Mouse (Mus musculus): ENCODE measurements at regions not wholly inside any gene's neighbourhood (a gene's known extent, or its start where the extent isn't known, plus 50 kb on each side); places are given as distances from the start of the nearest gene placed in this dataset.
"Not testable (repeated sequence)": the region's sequence is repeated elsewhere in the genome, so short reads cannot be mapped to it uniquely, and the experiment has no call there.

GRCm38 (mm10) chr8:126864314-126864948 is 81.2 kb downstream of the Tomm20 start:
- H3K27me3 ChIP-seq: no peaks in the 10 kb centered on the region
- no peak overlapping the region for H3K4me3 ChIP-seq
- no peaks in the 10 kb centered on the region for H3K4me1 ChIP-seq (replicated peaks)
- WGBS: 86% methylated on average over 10 of the region's 10 CpGs
- H3K9me3 ChIP-seq (replicated peaks): no peaks in the 10 kb centered on the region
- H3K9ac ChIP-seq: no peak overlapping the region
- no peak overlapping the region for H3K4me2 ChIP-seq
- no peak overlapping the region for H3K27ac ChIP-seq
- no peaks in the 10 kb centered on the region for H3K36me3 ChIP-seq
- no peak for ATAC-seq (replicated peaks; ENCODE audit: insufficient number of reproducible peaks, insufficient read depth, low FRiP score, low read depth)

GRCm38 (mm10) chr8:126863661-126864060 is 82.0 kb downstream of the Tomm20 start:
- 90% methylated on average over 1 of the region's 1 CpGs for WGBS
- not testable (repeated sequence) for ATAC-seq (replicated peaks; ENCODE audit: insufficient number of reproducible peaks, insufficient read depth, low FRiP score, low read depth)

GRCm38 (mm10) chr8:126861754-126862153 is 83.9 kb downstream of the Tomm20 start:
- Histone ChIP-seq H3K36me3 (no peaks in the 10 kb centered on the region), H3K4me3 (no peak overlapping the region), H3K27ac (no peak overlapping the region), H3K9me3 (replicated peaks) (no peaks in the 10 kb centered on the region), H3K27me3 (no peaks in the 10 kb centered on the region), H3K4me2 (no peak overlapping the region), H3K9ac (no peak overlapping the region), H3K4me1 (replicated peaks) (no peaks in the 10 kb centered on the region)
- no peak for ATAC-seq (replicated peaks; ENCODE audit: insufficient number of reproducible peaks, insufficient read depth, low FRiP score, low read depth)
- whole genome bisulfite sequencing: 92% methylated on average over 8 of the region's 8 CpGs

More at GRCm38 (mm10) chr8:126863661-126864060, 82.0 kb downstream of the Tomm20 start:
- H3K9me3 ChIP-seq (replicated peaks); H3K27me3 ChIP-seq; H3K9ac ChIP-seq; H3K36me3 ChIP-seq; H3K27ac ChIP-seq; H3K4me1 ChIP-seq (replicated peaks); H3K4me3 ChIP-seq; H3K4me2 ChIP-seq: not testable (repeated sequence)

GRCm38 (mm10) chr8:126860630-126861029 is 85.0 kb downstream of the Tomm20 start:
- no peak overlapping the region for H3K4me3 ChIP-seq
- 92% methylated on average over 7 of the region's 7 CpGs for WGBS
- no peaks in the 10 kb centered on the region for H3K4me1 ChIP-seq (replicated peaks)
- H3K27ac ChIP-seq: no peak overlapping the region
- H3K36me3 ChIP-seq: no peaks in the 10 kb centered on the region
- no peak overlapping the region for H3K4me2 ChIP-seq
- no peak for ATAC-seq (replicated peaks; ENCODE audit: insufficient number of reproducible peaks, insufficient read depth, low FRiP score, low read depth)
- no peaks in the 10 kb centered on the region for H3K27me3 ChIP-seq
- no peaks in the 10 kb centered on the region for H3K9me3 ChIP-seq (replicated peaks)
- no peak overlapping the region for H3K9ac ChIP-seq

- H3K4me2 ChIP-seq: no peak overlapping the region
- no peak overlapping the region for H3K9ac ChIP-seq
- no peaks in the 10 kb centered on the region for H3K4me1 ChIP-seq (replicated peaks)
- no peak for ATAC-seq (replicated peaks; ENCODE audit: insufficient number of reproducible peaks, insufficient read depth, low FRiP score, low read depth)
- no peaks in the 10 kb centered on the region for H3K9me3 ChIP-seq (replicated peaks)
- no peaks in the 10 kb centered on the region for H3K36me3 ChIP-seq
- 81% methylated on average over 5 of the region's 5 CpGs for WGBS
- no peaks in the 10 kb centered on the region for H3K27me3 ChIP-seq
- H3K27ac ChIP-seq: no peak overlapping the region
- H3K4me3 ChIP-seq: no peak overlapping the region
Observed at GRCm38 (mm10) chr8:126859706-126860424, 85.8 kb downstream of the Tomm20 start.

GRCm38 (mm10) chr8:126857307-126858203 is 88.1 kb downstream of the Tomm20 start:
- Histone ChIP-seq H3K4me2 (no peak overlapping the region), H3K36me3 (no peaks in the 10 kb centered on the region), H3K27me3 (no peaks in the 10 kb centered on the region), H3K27ac (no peak overlapping the region), H3K4me3 (no peak overlapping the region), H3K9ac (no peak overlapping the region), H3K4me1 (replicated peaks) (peaks cover 4% of the 10 kb centered on the region; the same call in 1 of the 2 replicates), H3K9me3 (replicated peaks) (no peaks in the 10 kb centered on the region)
- ATAC-seq (replicated peaks; ENCODE audit: insufficient number of reproducible peaks, insufficient read depth, low FRiP score, low read depth): no peak
- WGBS: 60% methylated on average over 13 of the region's 13 CpGs

- H3K27ac ChIP-seq: peak overlapping the region; percentile 9; the same call in 1 of the 2 replicates
- no peaks in the 10 kb centered on the region for H3K36me3 ChIP-seq
- no peak overlapping the region for H3K4me3 ChIP-seq
- no peaks in the 10 kb centered on the region for H3K9me3 ChIP-seq (replicated peaks)
- no peak overlapping the region for H3K9ac ChIP-seq
- peaks cover 4% of the 10 kb centered on the region; the same call in 1 of the 2 replicates for H3K4me1 ChIP-seq (replicated peaks)
- no peak for ATAC-seq (replicated peaks; ENCODE audit: insufficient number of reproducible peaks, insufficient read depth, low FRiP score, low read depth)
- WGBS: 42% methylated on average over 5 of the region's 5 CpGs
- no peaks in the 10 kb centered on the region for H3K27me3 ChIP-seq
- H3K4me2 ChIP-seq: no peak overlapping the region
Observed at GRCm38 (mm10) chr8:126855914-126856313, 89.7 kb downstream of the Tomm20 start.

GRCm38 (mm10) chr8:126855056-126855609 is 90.5 kb downstream of the Tomm20 start:
- WGBS: 57% methylated on average over 2 of the region's 2 CpGs
- Histone ChIP-seq H3K27me3 (no peaks in the 10 kb centered on the region), H3K9ac (no peak overlapping the region), H3K4me3 (no peak overlapping the region), H3K9me3 (replicated peaks) (no peaks in the 10 kb centered on the region), H3K36me3 (no peaks in the 10 kb centered on the region), H3K4me1 (replicated peaks) (peaks cover 6% of the 10 kb centered on the region), H3K27ac (no peak overlapping the region), H3K4me2 (no peak overlapping the region)
- no peak for ATAC-seq (replicated peaks; ENCODE audit: insufficient number of reproducible peaks, insufficient read depth, low FRiP score, low read depth)

- H3K9ac ChIP-seq: no peak overlapping the region
- no peak overlapping the region for H3K27ac ChIP-seq
- no peaks in the 10 kb centered on the region for H3K27me3 ChIP-seq
- H3K4me3 ChIP-seq: no peak overlapping the region
- H3K36me3 ChIP-seq: no peaks in the 10 kb centered on the region
- H3K4me2 ChIP-seq: no peak overlapping the region
- peaks cover 13% of the 10 kb centered on the region for H3K4me1 ChIP-seq (replicated peaks)
- ATAC-seq (replicated peaks; ENCODE audit: insufficient number of reproducible peaks, insufficient read depth, low FRiP score, low read depth): no peak
- 77% methylated on average over 22 of the region's 22 CpGs for WGBS
- H3K9me3 ChIP-seq (replicated peaks): no peaks in the 10 kb centered on the region
Observed at GRCm38 (mm10) chr8:126854121-126855055, 91.3 kb downstream of the Tomm20 start.

- Histone ChIP-seq H3K9me3 (replicated peaks) (no peaks in the 10 kb centered on the region), H3K36me3 (no peaks in the 10 kb centered on the region), H3K4me1 (replicated peaks) (peaks cover 23% of the 10 kb centered on the region), H3K4me3 (no peak overlapping the region), H3K27me3 (no peaks in the 10 kb centered on the region), H3K9ac (no peak overlapping the region), H3K27ac (peak overlapping the region; percentile 73), H3K4me2 (no peak overlapping the region)
- ATAC-seq (replicated peaks; ENCODE audit: insufficient number of reproducible peaks, insufficient read depth, low FRiP score, low read depth): no peak
- 57% methylated on average over 10 of the region's 10 CpGs for WGBS
Observed at GRCm38 (mm10) chr8:126852663-126853390, 92.8 kb downstream of the Tomm20 start.

Measured in heart, embryonic 15.5 days (tissue).